Mouse (Mus musculus) thymus, adult 2 months (tissue): ENCODE measurements at regions not wholly inside any gene's neighbourhood (a gene's known extent, or its start where the extent isn't known, plus 50 kb on each side); places are given as distances from the start of the nearest gene placed in this dataset.

Experiments used
- DNase-seq: peaks from one replicate; pipeline ENCODE4 v3.0.0; 2021
- H3K27ac ChIP-seq: fragments of 200-500 bp; 2 replicates; pipeline ENCODE4 v1.5.1; 2012; ENCODE audit warnings: low read length, control low read depth; ENCODE audit not compliant: control insufficient read depth, insufficient read depth
- H3K27me3 ChIP-seq: fragments of 200-500 bp; 2 replicates; pipeline ENCODE4 v1.6.1; 2012; ENCODE audit warnings: mild to moderate bottlenecking, low read length, moderate library complexity, mixed read lengths; ENCODE audit not compliant: control insufficient read depth, insufficient read depth
- H3K36me3 ChIP-seq: fragments of 200-500 bp; 2 replicates; pipeline ENCODE4 v1.6.1; 2012; ENCODE audit warnings: mild to moderate bottlenecking, low read length, moderate library complexity; ENCODE audit not compliant: control insufficient read depth, insufficient read depth
- H3K4me1 ChIP-seq: fragments of 200-500 bp; replicated peaks from 2 replicates; pipeline ENCODE4 v1.6.1; 2012; ENCODE audit warnings: low read length; ENCODE audit not compliant: control insufficient read depth, insufficient read depth
- H3K4me3 ChIP-seq: fragments of 200-500 bp; 2 replicates; pipeline ENCODE4 v1.5.1; 2012; ENCODE audit warnings: mild to moderate bottlenecking, low read length, control low read depth, moderate library complexity; ENCODE audit not compliant: control insufficient read depth, insufficient read depth
- CTCF ChIP-seq: fragments of 200-500 bp; IDR thresholded peaks from 2 replicates; pipeline ENCODE4 v1.5.1; 2012; ENCODE audit warnings: mild to moderate bottlenecking, control low read depth, low read length, moderate library complexity, borderline replicate concordance; ENCODE audit not compliant: control insufficient read depth, poor library complexity, insufficient read depth; ENCODE audit errors: extremely low read depth
- POLR2A ChIP-seq: fragments of 200-500 bp; IDR thresholded peaks from 2 replicates; pipeline ENCODE4 v1.6.1; 2012; ENCODE audit warnings: mild to moderate bottlenecking, low read length, control low read depth, moderate library complexity; ENCODE audit not compliant: control insufficient read depth, poor library complexity, insufficient read depth; ENCODE audit errors: extremely low read depth
- WGBS: fragments of 180-500 bp; shearing (Covaris S2); methylation state at CpG from one replicate; pipeline ENCODE4 v1.1.7; 2018; 5-methylcytosine and 5-hydroxymethylcytosine counted together

GRCm38 (mm10) chr14:99590854-99591470 lies 292.5 kb downstream of the Klf5 start:
- H3K36me3 ChIP-seq = no peaks in the 10 kb centered on the region
- TF ChIP-seq POLR2A (no peak), CTCF (no peak)
- no peaks in the 10 kb centered on the region for H3K4me1 ChIP-seq
- H3K27me3 ChIP-seq = no peaks in the 10 kb centered on the region
- DNase-seq = no peak
- H3K4me3 ChIP-seq = no peak overlapping the region
- 63% methylated on average over 13 of the region's 13 CpGs for WGBS
- no peak overlapping the region for H3K27ac ChIP-seq

GRCm38 (mm10) chr14:99592922-99593321 lies 294.4 kb downstream of the Klf5 start:
- no peaks in the 10 kb centered on the region for H3K36me3 ChIP-seq
- no peaks in the 10 kb centered on the region for H3K27me3 ChIP-seq
- H3K4me3 ChIP-seq = no peak overlapping the region
- TF ChIP-seq CTCF = no peak
- TF ChIP-seq POLR2A = no peak
- DNase-seq = no peak
- WGBS = 86% methylated on average over 9 of the region's 9 CpGs
- no peaks in the 10 kb centered on the region for H3K4me1 ChIP-seq
- no peak overlapping the region for H3K27ac ChIP-seq

DNA sequence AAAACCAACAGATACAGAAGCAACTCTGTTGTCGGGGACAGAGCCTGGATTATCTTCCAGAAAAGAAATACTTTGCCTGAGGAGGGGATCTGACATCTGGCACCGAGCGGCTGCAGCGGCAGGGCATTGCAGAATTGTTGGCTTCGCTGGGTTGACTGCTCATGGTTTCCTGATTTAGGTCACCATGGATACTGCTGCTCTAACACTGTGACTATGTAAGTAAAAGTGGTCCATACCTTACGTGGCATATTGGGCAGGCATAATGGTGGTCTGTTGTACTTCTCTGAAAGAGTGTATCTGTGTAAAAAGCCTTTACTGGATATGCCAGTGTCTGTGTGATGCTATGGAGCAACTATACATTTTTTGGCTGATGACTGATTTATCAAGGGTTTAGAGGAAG lies 295.4 kb downstream of the Klf5 start:
- WGBS = 94% methylated on average over 6 of the region's 6 CpGs
- no peak for TF ChIP-seq CTCF
- no peak for TF ChIP-seq POLR2A
- Histone ChIP-seq H3K36me3 (no peaks in the 10 kb centered on the region), H3K27ac (no peak overlapping the region), H3K4me3 (no peak overlapping the region), H3K4me1 (no peaks in the 10 kb centered on the region), H3K27me3 (no peaks in the 10 kb centered on the region)
- no peak for DNase-seq

DNA sequence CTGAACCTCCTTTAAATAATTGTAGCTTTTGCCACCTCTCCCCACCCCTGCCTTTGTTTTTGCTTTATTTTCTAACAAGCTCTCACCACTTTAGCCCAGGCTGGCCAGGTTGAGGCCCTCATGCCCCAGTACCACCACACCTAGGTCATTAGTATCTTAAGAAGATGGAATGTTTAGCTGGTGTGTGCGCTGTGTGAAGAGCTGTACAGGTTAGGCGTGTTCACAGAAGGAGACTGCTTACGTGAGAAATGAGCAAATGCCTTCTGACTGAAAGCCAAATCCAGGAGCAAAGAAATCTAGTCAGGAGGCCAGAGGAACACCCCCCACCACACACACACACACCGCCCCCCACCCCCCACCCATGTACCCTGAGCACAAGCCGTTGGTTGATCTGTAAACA lies 303.4 kb downstream of the Klf5 start:
- Histone ChIP-seq H3K27me3 (no peaks in the 10 kb centered on the region), H3K27ac (no peak overlapping the region), H3K36me3 (no peaks in the 10 kb centered on the region), H3K4me3 (no peak overlapping the region), H3K4me1 (no peaks in the 10 kb centered on the region)
- WGBS = 93% methylated on average over 5 of the region's 5 CpGs
- no peak for TF ChIP-seq POLR2A
- TF ChIP-seq CTCF = no peak
- no peak for DNase-seq

DNA sequence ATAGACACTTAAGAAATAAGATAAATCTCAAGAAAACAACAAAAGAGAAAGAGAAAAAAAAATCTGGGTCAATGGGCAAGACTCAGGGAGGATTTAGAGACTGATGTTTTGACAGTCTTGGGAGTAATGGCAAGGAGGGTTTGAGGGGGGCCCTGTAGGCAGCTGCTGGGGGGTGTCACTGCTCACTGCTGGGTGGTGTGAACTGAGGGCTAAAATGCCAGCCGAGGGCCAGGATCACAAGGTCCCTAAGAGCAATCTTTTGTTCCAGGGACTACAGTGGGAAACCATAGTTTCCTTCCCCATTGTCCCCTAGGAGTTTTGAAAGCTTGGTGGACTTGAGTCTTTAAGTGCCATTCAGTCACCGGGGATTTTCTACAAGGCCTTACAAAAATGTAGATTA lies 304.8 kb downstream of the Klf5 start:
- 77% methylated on average over 2 of the region's 2 CpGs for WGBS
- H3K4me1 ChIP-seq = no peaks in the 10 kb centered on the region
- H3K4me3 ChIP-seq = no peak overlapping the region
- DNase-seq = no peak
- TF ChIP-seq POLR2A = no peak
- TF ChIP-seq CTCF = no peak
- H3K27ac ChIP-seq = no peak overlapping the region
- H3K27me3 ChIP-seq = no peaks in the 10 kb centered on the region
- H3K36me3 ChIP-seq = no peaks in the 10 kb centered on the region

DNA sequence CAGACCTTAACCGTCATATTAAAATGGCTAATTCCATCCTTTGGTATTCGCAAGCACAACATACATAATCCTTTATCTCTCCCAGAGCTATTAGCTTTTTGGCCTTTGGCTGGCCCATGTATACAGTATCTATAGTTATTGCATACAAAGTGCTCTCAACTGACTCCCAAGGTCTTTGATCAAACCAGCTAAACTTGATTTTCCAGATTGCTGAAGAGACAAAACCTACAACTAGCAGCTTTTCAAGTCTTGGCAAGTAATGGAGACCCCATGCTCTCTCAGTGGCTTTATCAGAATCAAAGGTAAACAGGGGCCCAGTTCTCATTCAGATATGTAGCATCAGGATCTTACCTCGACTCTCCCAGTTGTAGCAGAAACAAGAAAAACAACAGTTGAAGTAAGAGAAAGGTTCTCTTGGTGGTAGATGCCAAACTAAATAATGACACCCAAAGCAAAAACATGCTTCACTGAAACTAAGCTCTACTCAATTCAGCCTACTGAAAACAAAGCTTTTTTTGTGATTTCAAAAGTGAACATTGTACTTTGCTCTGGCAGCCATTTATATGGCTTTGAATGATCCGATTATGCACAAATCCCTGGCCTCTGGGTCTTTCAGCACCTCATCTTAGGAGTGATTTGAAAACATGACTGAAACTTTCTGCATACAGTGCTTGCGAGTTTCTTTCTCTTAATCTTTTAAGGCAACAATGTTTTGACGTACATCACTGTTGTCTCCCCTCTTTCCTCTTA lies 307.0 kb downstream of the Klf5 start:
- no peaks in the 10 kb centered on the region for H3K36me3 ChIP-seq
- H3K27ac ChIP-seq = no peak overlapping the region
- TF ChIP-seq CTCF = no peak
- TF ChIP-seq POLR2A = no peak
- no peaks in the 10 kb centered on the region for H3K27me3 ChIP-seq
- no peaks in the 10 kb centered on the region for H3K4me1 ChIP-seq
- DNase-seq = no peak
- no peak overlapping the region for H3K4me3 ChIP-seq
- 92% methylated on average over 6 of the region's 6 CpGs for whole genome bisulfite sequencing

- Histone ChIP-seq H3K36me3 (no peaks in the 10 kb centered on the region), H3K27me3 (no peaks in the 10 kb centered on the region), H3K27ac (no peak overlapping the region), H3K4me3 (no peak overlapping the region), H3K4me1 (no peaks in the 10 kb centered on the region)
- DNase-seq = no peak
- TF ChIP-seq POLR2A (no peak), CTCF (no peak)
- WGBS = 98% methylated on average over 2 of the region's 2 CpGs
These were observed 310.5 kb downstream of the Klf5 start for GRCm38 (mm10) chr14:99609003-99609402.
